In the genomic region with DNA sequence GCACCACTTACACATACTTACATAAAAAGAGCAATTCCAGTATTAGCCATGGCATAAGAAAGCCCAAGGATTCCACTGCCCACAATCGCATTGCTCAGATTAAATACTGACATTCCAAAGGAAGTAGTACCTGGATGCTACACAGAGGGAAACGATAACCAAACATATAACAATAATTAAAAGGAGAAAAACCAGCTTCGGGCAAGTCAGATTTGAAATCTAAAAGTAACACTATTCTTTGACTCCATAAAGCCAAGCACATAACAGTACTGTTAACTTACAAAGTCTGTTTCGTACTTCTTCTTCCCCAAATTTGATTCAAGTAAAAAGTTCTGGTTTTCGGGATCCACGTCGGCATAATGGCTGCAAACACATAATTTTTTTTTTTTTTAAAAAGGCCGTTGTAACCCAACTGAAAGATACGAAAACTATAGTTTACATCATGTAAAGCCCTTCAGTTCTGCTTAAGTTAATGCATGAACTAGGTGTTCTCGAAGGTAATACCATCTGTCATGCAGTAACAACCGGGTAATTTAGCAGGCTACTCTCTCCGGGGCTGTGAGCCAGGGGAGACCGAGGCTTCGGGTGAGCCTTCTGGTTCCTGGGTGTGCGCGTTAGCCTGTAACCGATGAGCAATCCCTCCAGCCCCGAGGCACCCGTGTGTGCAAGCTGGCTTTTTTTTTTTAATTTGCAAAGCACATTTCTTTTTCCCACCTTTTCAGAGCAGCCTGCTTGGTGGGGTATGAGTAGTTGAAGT, we compare ENCODE assay signal across 7 mouse cellular contexts. TPM values are rescaled to one million over a fixed set of nuclear protein-coding genes. Genes with fewer than 3 reads are reported as not detected.
DNase-seq lines count a peak whose midpoint lies in the region; ATAC-seq and TF ChIP-seq lines count a peak whose summit lies in the region.

No protein-coding gene starts in this region.

- H3K4me3 ChIP-seq in megakaryocyte, embryonic 14.5 days (replicated peaks) = peak overlapping the region; percentile 97
- H3K4me3 ChIP-seq in heart, embryonic 14.5 days (ENCODE audit: control insufficient read depth in 1 of 2, insufficient read depth in 1 of 2, low read depth in 1 of 2, low read length in 2 of 2) = peak overlapping the region; percentile 96 to 99
- H3K4me3 ChIP-seq in liver, embryonic 13.5 days (replicated peaks) = peak overlapping the region; percentile 95
- peak overlapping the region; percentile 89 for H3K4me3 ChIP-seq in stomach, postnatal 0 days (ENCODE audit: low read depth, low read length)

- no peak for TF ChIP-seq EP300 in stomach, postnatal 0 days (optimal IDR thresholded peaks at IDR 0.05)

- no peak for ATAC-seq in megakaryocyte, adult 5-6 weeks (ENCODE audit: poor library complexity, severe bottlenecking)
- 0 out of 2 replicates have a peak, but pooled peaks have one; percentile 1 for ATAC-seq in heart, embryonic 14.5 days (ENCODE audit: insufficient number of reproducible peaks, insufficient read depth, low FRiP score, low read depth)
- peak; percentile 17; the same call in 1 of the 2 replicates for ATAC-seq in liver, embryonic 13.5 days (ENCODE audit: low read depth)
- ATAC-seq in stomach, postnatal 0 days (ENCODE audit: low FRiP score, low TSS enrichment) = no peak

- no peaks in the 10 kb centered on the region for H3K9me3 ChIP-seq in megakaryocyte, embryonic 14.5 days
- no peaks in the 10 kb centered on the region for H3K9me3 ChIP-seq in heart, embryonic 14.5 days (ENCODE audit: control insufficient read depth, low read length)
- no peaks in the 10 kb centered on the region for H3K9me3 ChIP-seq in liver, embryonic 13.5 days (replicated peaks)
- H3K9me3 ChIP-seq in stomach, postnatal 0 days (ENCODE audit: control insufficient read depth, low read length) = no peaks in the 10 kb centered on the region

- peak overlapping the region; percentile 100 for H3K9ac ChIP-seq in heart, embryonic 14.5 days (ENCODE audit: low read length)
- peak overlapping the region; percentile 98 for H3K9ac ChIP-seq in liver, embryonic 13.5 days
- H3K9ac ChIP-seq in stomach, postnatal 0 days (ENCODE audit: low read length) = peak overlapping the region; percentile 88

- TF ChIP-seq CTCF in stomach, postnatal 0 days (IDR thresholded peaks at IDR 0.05; ENCODE audit: low read depth) = no peak

- H3K27me3 ChIP-seq in megakaryocyte, embryonic 14.5 days (replicated peaks) = no peaks in the 10 kb centered on the region
- no peaks in the 10 kb centered on the region for H3K27me3 ChIP-seq in heart, embryonic 14.5 days (ENCODE audit: control insufficient read depth, insufficient read depth, low read length)
- H3K27me3 ChIP-seq in liver, embryonic 13.5 days = 0 out of 2 replicates have a peak, but pooled peaks cover 11% of the 10 kb centered on the region
- no peaks in the 10 kb centered on the region for H3K27me3 ChIP-seq in stomach, postnatal 0 days (ENCODE audit: control insufficient read depth, insufficient read depth, low read length)

- peak; percentile 75 to 76 for DNase-seq in cerebellum, postnatal 10 days
- no peak for DNase-seq in liver, embryonic 13.5 days
- no peak for DNase-seq in stomach, postnatal 0 days (ENCODE audit: low spot score)
- no peak for DNase-seq in frontal cortex, postnatal 10 days (ENCODE audit: low spot score in 2 of 2)

- peaks cover 54% of the 10 kb centered on the region for H3K36me3 ChIP-seq in megakaryocyte, embryonic 14.5 days (replicated peaks; ENCODE audit: low read length)
- H3K36me3 ChIP-seq in heart, embryonic 14.5 days (ENCODE audit: control insufficient read depth, insufficient read depth, low read length) = peaks cover 56% of the 10 kb centered on the region
- peaks cover 52% of the 10 kb centered on the region for H3K36me3 ChIP-seq in liver, embryonic 13.5 days
- H3K36me3 ChIP-seq in stomach, postnatal 0 days (ENCODE audit: control insufficient read depth, insufficient read depth, low read length) = peaks cover 12% of the 10 kb centered on the region

- H3K4me1 ChIP-seq in megakaryocyte, embryonic 14.5 days = peaks cover 37% of the 10 kb centered on the region
- H3K4me1 ChIP-seq in heart, embryonic 14.5 days (ENCODE audit: control insufficient read depth in 2 of 2, insufficient read depth in 2 of 2, low read length in 2 of 2) = peaks cover 27 to 44% of the 10 kb centered on the region in 2 experiments
- peaks cover 37% of the 10 kb centered on the region for H3K4me1 ChIP-seq in liver, embryonic 13.5 days (replicated peaks)
- no peaks in the 10 kb centered on the region; the same call in none of the 2 replicates for H3K4me1 ChIP-seq in stomach, postnatal 0 days (replicated peaks; ENCODE audit: control insufficient read depth, insufficient read depth)

- peak overlapping the region; percentile 88 to 100 for H3K27ac ChIP-seq in heart, embryonic 14.5 days (replicated peaks in 1 of 2; ENCODE audit: control insufficient read depth in 1 of 2, insufficient read depth in 1 of 2, low read depth in 2 of 2, low read length in 2 of 2)
- H3K27ac ChIP-seq in liver, embryonic 13.5 days = peak overlapping the region; percentile 96
- H3K27ac ChIP-seq in stomach, postnatal 0 days (replicated peaks) = peak overlapping the region; percentile 99

- peak overlapping the region; percentile 77 for H3K4me2 ChIP-seq in heart, embryonic 14.5 days (ENCODE audit: low read length)
- H3K4me2 ChIP-seq in liver, embryonic 13.5 days = peak overlapping the region; percentile 93
- H3K4me2 ChIP-seq in stomach, postnatal 0 days (replicated peaks; ENCODE audit: low read depth) = peak overlapping the region; percentile 68

- 12% methylated on average over 19 of the region's 19 CpGs for WGBS in heart, embryonic 14.5 days
- 16% methylated on average over 19 of the region's 19 CpGs for WGBS in liver, embryonic 13.5 days (ENCODE audit: insufficient replicate concordance)
- WGBS in stomach, postnatal 0 days = 4% methylated on average over 19 of the region's 19 CpGs

RNA-seq across cellular contexts. Expression of a gene that starts 1.5 kb away (rescaled TPM):
- polyA plus RNA-seq in megakaryocyte, embryonic 14.5 days (2012; ENCODE audit: insufficient read depth, low replicate concordance) = 4.2 and 5.6 TPM in 2 replicates
- 125 and 137 TPM in 2 replicates for total RNA-seq in megakaryocyte, adult 5-6 weeks (2015)
- total RNA-seq in megakaryocyte, adult 5-6 weeks (2017) = 63.8 and 68.3 TPM in 2 replicates
- 191 TPM in 2 replicates for polyA plus RNA-seq in heart, embryonic 14.5 days (2014; fragmentation: Nextera tagmentation; extraction: Ambion mirVana)
- polyA plus RNA-seq in liver, embryonic 13.5 days (2015; fragmentation: Nextera tagmentation; extraction: Ambion mirVana) = 33.8 and 45.3 TPM in 2 replicates
- 55.3 and 63.0 TPM in 2 replicates for polyA plus RNA-seq in stomach, postnatal 0 days (2015; fragmentation: Nextera tagmentation; extraction: Ambion mirVana)

RNA-seq across cellular contexts. Expression of a gene that starts 55.4 kb away (rescaled TPM):
- 22.9 and 64.1 TPM in 2 replicates for polyA plus RNA-seq in megakaryocyte, embryonic 14.5 days (2012; ENCODE audit: insufficient read depth, low replicate concordance)
- 58.7 and 69.9 TPM in 2 replicates for total RNA-seq in megakaryocyte, adult 5-6 weeks (2015)
- 43.8 and 48.4 TPM in 2 replicates for total RNA-seq in megakaryocyte, adult 5-6 weeks (2017)
- polyA plus RNA-seq in heart, embryonic 14.5 days (2014; fragmentation: Nextera tagmentation; extraction: Ambion mirVana) = 72.8 and 80.8 TPM in 2 replicates
- polyA plus RNA-seq in liver, embryonic 13.5 days (2015; fragmentation: Nextera tagmentation; extraction: Ambion mirVana) = 29.6 and 40.1 TPM in 2 replicates
- polyA plus RNA-seq in stomach, postnatal 0 days (2015; fragmentation: Nextera tagmentation; extraction: Ambion mirVana) = 34.4 and 38.5 TPM in 2 replicates

Comparison
In these comparisons a context has a peak if more than half of its experiments do, and no peak if none do; other contexts are left out.
1. ATAC-seq: peak in heart, embryonic 14.5 days (single experiment) and liver, embryonic 13.5 days (single experiment); none in megakaryocyte, adult 5-6 weeks (single experiment) and stomach, postnatal 0 days (single experiment).
2. DNase-seq: peak in cerebellum, postnatal 10 days (2 of 2); none in liver, embryonic 13.5 days (single experiment), stomach, postnatal 0 days (single experiment) and frontal cortex, postnatal 10 days (0 of 2).
3. Peak in every context shown above with its lines, with median percentiles within 50 percentile points of each other: H3K4me3 ChIP-seq, H3K27ac ChIP-seq, H3K4me2 ChIP-seq and H3K9ac ChIP-seq.